Mouse (Mus musculus) limb, embryonic 14.5 days (tissue): ENCODE data around the gene Wls. TPM values are rescaled to one million over a fixed set of nuclear protein-coding genes. Genes with fewer than 3 reads are reported as not detected.
A peak's percentile ranks its signal among the peaks of the same experiment; 100 is the strongest.

Source experiments
- ATAC-seq: fragments of 200-750 bp; cut with Nextera tagmentation; 2 replicates; pipeline ENCODE4 v1.8.0; 2017; ENCODE audit warnings: low read depth, moderate number of reproducible peaks, moderate TSS enrichment; ENCODE audit not compliant: low FRiP score
- DNase-seq: peaks from one replicate; pipeline ENCODE4 v3.0.0-alpha.2; 2015; ENCODE audit warnings: low spot score
- H3K27ac ChIP-seq: fragments of 300-500 bp; sonication (generic); replicated peaks from 2 replicates; pipeline ENCODE4 v1.5.1; 2014; ENCODE audit warnings: low read depth, mild to moderate bottlenecking, low read length, moderate library complexity, mixed read lengths
- H3K27me3 ChIP-seq: fragments of 300-500 bp; sonication (generic); 2 replicates; pipeline ENCODE4 v1.6.1; 2014; ENCODE audit warnings: low read length, mixed read lengths; ENCODE audit not compliant: control insufficient read depth, insufficient read depth
- H3K36me3 ChIP-seq: fragments of 300-500 bp; sonication (generic); 2 replicates; pipeline ENCODE4 v1.6.1; 2014; ENCODE audit warnings: mild to moderate bottlenecking, low read length, moderate library complexity, mixed read lengths; ENCODE audit not compliant: control insufficient read depth, insufficient read depth
- H3K4me1 ChIP-seq: fragments of 300-500 bp; sonication (generic); 2 replicates; pipeline ENCODE4 v1.6.1; 2014; ENCODE audit warnings: antibody characterized with exemption, low read length, mixed read lengths; ENCODE audit not compliant: control insufficient read depth, insufficient read depth
- H3K4me2 ChIP-seq: fragments of 300-500 bp; sonication (generic); replicated peaks from 2 replicates; pipeline ENCODE4 v1.6.1; 2014; ENCODE audit warnings: low read depth, mild to moderate bottlenecking, low read length, moderate library complexity; ENCODE audit not compliant: severe bottlenecking
- H3K4me3 ChIP-seq: fragments of 300-500 bp; sonication (generic); replicated peaks from 2 replicates; pipeline ENCODE4 v1.5.1; 2014; ENCODE audit warnings: low read length
- H3K9ac ChIP-seq: fragments of 300-500 bp; sonication (generic); 2 replicates; pipeline ENCODE4 v1.6.1; 2014; ENCODE audit warnings: mild to moderate bottlenecking, low read depth, low read length, moderate library complexity; ENCODE audit not compliant: severe bottlenecking
- H3K9me3 ChIP-seq: fragments of 300-500 bp; sonication (generic); 2 replicates; pipeline ENCODE4 v1.6.1; 2016; ENCODE audit warnings: low read length; ENCODE audit not compliant: control insufficient read depth
- POLR2A ChIP-seq: fragments of 200-500 bp; IDR thresholded peaks from 2 replicates; pipeline ENCODE4 v1.8.0; 2012; ENCODE audit warnings: inconsistent platforms, mild to moderate bottlenecking, moderate library complexity, borderline replicate concordance; ENCODE audit not compliant: insufficient read depth, insufficient read length; ENCODE audit errors: extremely low read depth
- WGBS: fragments of 180-500 bp; shearing (Covaris S2); extraction: QIAGEN DNeasy Blood & Tissue Kit; methylation state at CpG from one replicate; pipeline ENCODE4 v1.1.7; 2014; 5-methylcytosine and 5-hydroxymethylcytosine counted together
- polyA plus RNA-seq, 2 experiments: library from polyadenylated mRNA; depleted of rRNA in 1 of 2; stranded (reverse) in 1 of 2; unstranded in 1 of 2; fragments of >200 nt; fragmentation: Nextera tagmentation in 1 of 2; extraction: Ambion mirVana in 1 of 2; gene quantifications; 2 replicates each; pipeline versions ENCODE4 v1.2.1 to v1.2.3; 2012 to 2014

The Wls gene
- polyA plus RNA-seq, 2 experiments: 105 to 185 TPM

DNA sequence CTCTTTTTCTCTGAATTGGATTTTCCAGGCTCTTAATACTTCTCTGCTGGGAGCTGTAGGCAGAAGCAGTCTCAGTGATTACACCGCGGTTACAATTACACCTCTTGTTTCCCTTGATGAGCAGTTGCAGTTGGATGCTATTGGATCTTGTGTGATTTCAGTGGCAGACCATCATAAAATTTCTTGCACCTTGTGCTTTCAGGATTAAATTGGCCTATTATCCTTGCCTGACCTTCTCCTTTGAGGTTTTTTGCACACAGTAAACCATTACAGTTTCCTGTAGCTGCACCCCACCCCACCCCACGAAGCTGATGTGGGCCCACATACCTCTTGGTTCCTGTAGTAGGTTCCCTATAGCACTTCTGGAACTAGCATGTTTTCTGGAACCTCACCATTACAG lies 2.0 kb downstream of the Wls start:
- no peak for ATAC-seq
- 4% methylated on average over 3 of the region's 3 CpGs for WGBS

DNA sequence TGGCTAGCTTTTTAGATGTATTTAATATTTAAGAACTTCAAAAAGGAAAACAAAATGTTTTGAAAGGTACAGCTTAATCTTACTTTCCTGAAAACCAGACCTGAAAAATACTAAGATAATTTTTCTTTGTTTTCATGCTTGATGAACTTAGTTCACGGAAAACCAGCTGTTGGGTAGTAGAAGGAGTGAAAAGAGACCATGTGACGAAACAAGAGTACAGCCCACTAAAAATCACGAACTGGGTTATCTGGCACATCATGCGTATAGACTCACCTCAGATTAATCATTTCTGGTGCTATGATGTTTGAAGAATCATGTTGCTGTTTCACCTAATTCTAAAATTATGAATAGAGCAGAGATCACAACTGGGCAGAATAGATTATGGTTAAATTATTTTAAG lies 3.7 kb downstream of the Wls start:
- no peak overlapping the region for H3K9ac ChIP-seq
- no peak for DNase-seq
- no peak for TF ChIP-seq POLR2A
- H3K27ac ChIP-seq: no peak overlapping the region
- H3K27me3 ChIP-seq: no peaks in the 10 kb centered on the region
- WGBS: 76% methylated on average over 4 of the region's 4 CpGs
- no peaks in the 10 kb centered on the region for H3K9me3 ChIP-seq
- no peaks in the 10 kb centered on the region for H3K36me3 ChIP-seq
- no peak overlapping the region for H3K4me3 ChIP-seq
- H3K4me1 ChIP-seq: peaks cover 11% of the 10 kb centered on the region; the same call in 1 of the 2 replicates
- no peak overlapping the region for H3K4me2 ChIP-seq
- ATAC-seq: no peak

More for the DNA sequence above, 2.0 kb downstream of the Wls start:
- Histone ChIP-seq H3K27me3 (no peaks in the 10 kb centered on the region), H3K36me3 (no peaks in the 10 kb centered on the region), H3K4me2 (peak overlapping the region; percentile 74), H3K4me1 (peaks cover 8% of the 10 kb centered on the region; the same call in 1 of the 2 replicates), H3K4me3 (peak overlapping the region; percentile 67), H3K27ac (peak overlapping the region; percentile 94), H3K9ac (peak overlapping the region; percentile 67), H3K9me3 (no peaks in the 10 kb centered on the region)
- no peak for TF ChIP-seq POLR2A
- peak; percentile 11 for DNase-seq

DNA sequence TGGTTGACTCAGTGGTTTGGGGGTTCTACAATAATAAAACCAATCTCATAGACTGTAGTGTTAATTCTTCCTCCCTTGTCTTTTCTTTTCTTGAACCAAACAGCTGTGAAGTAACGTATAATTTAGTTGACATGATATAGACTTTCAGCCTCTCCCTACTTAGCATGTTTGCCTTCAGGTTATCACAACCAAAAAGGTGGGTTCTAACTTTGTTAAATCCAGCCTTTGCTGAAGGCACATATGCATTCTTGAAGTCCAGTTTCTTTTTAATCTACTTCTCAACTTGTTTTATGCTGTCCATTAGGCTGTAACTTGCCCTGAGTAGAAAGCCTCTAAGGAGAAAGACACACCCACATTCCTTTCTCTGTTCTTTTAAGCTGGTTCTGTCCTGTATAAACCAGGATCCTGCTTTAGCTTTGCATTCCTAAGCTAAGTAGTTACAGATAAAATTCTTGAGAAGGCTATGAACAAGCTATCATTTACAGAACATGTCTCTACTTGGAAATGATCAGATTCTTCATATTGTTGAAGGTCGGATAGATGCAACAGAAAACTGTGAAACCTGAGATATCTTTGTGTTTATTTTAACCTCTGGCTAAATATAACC lies 8.0 kb downstream of the Wls start:
- Histone ChIP-seq H3K4me2 (no peak overlapping the region), H3K4me1 (0 out of 2 replicates have a peak, but pooled peaks cover 2% of the 10 kb centered on the region), H3K9ac (no peak overlapping the region), H3K4me3 (no peak overlapping the region), H3K27me3 (no peaks in the 10 kb centered on the region), H3K36me3 (no peaks in the 10 kb centered on the region), H3K9me3 (no peaks in the 10 kb centered on the region), H3K27ac (no peak overlapping the region)
- 45% methylated on average over 2 of the region's 2 CpGs for WGBS
- ATAC-seq (peak; percentile 68), DNase-seq (peak; percentile 54)
- no peak for TF ChIP-seq POLR2A

DNA sequence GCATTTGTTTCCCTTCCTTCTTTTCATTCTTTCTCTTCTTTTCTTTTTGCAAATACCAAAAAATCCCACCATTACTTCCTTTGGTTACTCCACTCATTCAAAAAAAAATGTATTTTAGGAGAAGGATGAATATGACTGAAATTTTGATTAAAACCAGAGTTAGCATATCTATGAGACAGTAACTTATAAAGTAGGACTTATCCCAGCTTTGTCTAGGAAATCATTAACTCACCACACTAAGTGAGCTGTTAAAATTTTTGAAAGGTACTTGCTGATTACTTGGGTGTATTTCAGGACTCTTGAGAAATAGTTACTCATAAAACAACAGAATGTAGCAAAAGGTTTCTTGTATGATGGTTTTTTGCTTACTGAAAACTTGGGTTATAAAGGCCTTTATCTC lies 8.7 kb downstream of the Wls start:
- no peak overlapping the region for H3K4me3 ChIP-seq
- TF ChIP-seq POLR2A: no peak
- H3K4me1 ChIP-seq: 0 out of 2 replicates have a peak, but pooled peaks cover 2% of the 10 kb centered on the region
- H3K4me2 ChIP-seq: no peak overlapping the region
- ATAC-seq: no peak
- DNase-seq: no peak
- no peaks in the 10 kb centered on the region for H3K9me3 ChIP-seq
- no peaks in the 10 kb centered on the region for H3K27me3 ChIP-seq
- no peaks in the 10 kb centered on the region for H3K36me3 ChIP-seq
- no peak overlapping the region for H3K27ac ChIP-seq
- no peak overlapping the region for H3K9ac ChIP-seq

DNA sequence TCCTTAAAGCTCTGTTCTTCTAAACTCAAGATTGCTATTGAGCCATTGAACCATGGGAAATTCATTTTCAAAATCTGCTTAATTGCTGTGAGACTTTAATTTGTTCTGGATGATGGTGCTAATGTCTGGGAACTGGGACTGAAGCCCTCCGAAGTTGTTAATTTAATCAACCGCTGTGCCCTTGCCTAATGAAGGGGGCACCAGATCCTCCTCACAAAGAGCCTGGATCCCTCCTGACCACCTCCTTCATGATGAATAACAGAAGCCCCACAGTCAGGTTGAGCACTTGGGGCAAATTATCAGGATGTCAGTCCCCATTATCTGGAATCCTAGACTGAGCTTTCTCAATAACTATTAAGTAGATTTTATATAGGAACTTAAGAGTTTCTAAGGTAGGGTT lies 12.0 kb downstream of the Wls start:
- Histone ChIP-seq H3K9ac (no peak overlapping the region), H3K36me3 (no peaks in the 10 kb centered on the region), H3K4me1 (0 out of 2 replicates have a peak, but pooled peaks cover 2% of the 10 kb centered on the region), H3K4me3 (no peak overlapping the region), H3K9me3 (no peaks in the 10 kb centered on the region), H3K4me2 (no peak overlapping the region), H3K27ac (no peak overlapping the region), H3K27me3 (no peaks in the 10 kb centered on the region)
- no peak for TF ChIP-seq POLR2A
- DNase-seq (no peak), ATAC-seq (no peak)
- whole genome bisulfite sequencing: 76% methylated on average over 2 of the region's 2 CpGs
